Mouse (Mus musculus) thymus, postnatal 10 days (tissue): ENCODE measurements around the gene Syde2.
A peak's percentile ranks its signal among the peaks of the same experiment; 100 is the strongest.

Experiments
- DNase-seq, 2 experiments: peaks; one replicate each; pipeline ENCODE4 v3.0.0; 2021; ENCODE audit warnings: low spot score in 2 of 2

Syde2 gene

GRCm38 (mm10) chr3:146011544-146012218, 24.0 kb downstream of the Syde2 start:
- no peak for DNase-seq

- DNase-seq, result no peak
These were observed 25.8 kb downstream of the Syde2 start for GRCm38 (mm10) chr3:146013490-146013889.

GRCm38 (mm10) chr3:146014321-146014720, 26.7 kb downstream of the Syde2 start:
- no peak for DNase-seq

- no peak for DNase-seq
These were observed 29.3 kb downstream of the Syde2 start for GRCm38 (mm10) chr3:146016979-146017378.

- no peak for DNase-seq
These were observed 29.9 kb downstream of the Syde2 start for GRCm38 (mm10) chr3:146017521-146017920.

- no peak for DNase-seq
These were observed 34.6 kb downstream of the Syde2 start for GRCm38 (mm10) chr3:146022232-146022631.

GRCm38 (mm10) chr3:146024746-146025145, 37.1 kb downstream of the Syde2 start:
- DNase-seq, result no peak

GRCm38 (mm10) chr3:146025499-146025898, 37.8 kb downstream of the Syde2 start:
- no peak for DNase-seq

GRCm38 (mm10) chr3:146027116-146027515, 39.4 kb downstream of the Syde2 start:
- no peak for DNase-seq

- DNase-seq, result no peak
These were observed 40.7 kb downstream of the Syde2 start for GRCm38 (mm10) chr3:146028406-146028805.

GRCm38 (mm10) chr3:146029234-146029633, 41.6 kb downstream of the Syde2 start:
- no peak for DNase-seq

GRCm38 (mm10) chr3:146030255-146030836, 42.7 kb downstream of the Syde2 start:
- no peak for DNase-seq

- DNase-seq, result no peak
These were observed 45.3 kb downstream of the Syde2 start for GRCm38 (mm10) chr3:146032976-146033375.

- DNase-seq, result no peak
These were observed 50.2 kb downstream of the Syde2 start for GRCm38 (mm10) chr3:146037906-146038305.

GRCm38 (mm10) chr3:146039132-146039903, 51.6 kb downstream of the Syde2 start:
- DNase-seq, result peak; percentile 63 to 69

GRCm38 (mm10) chr3:146041382-146041781, 53.7 kb downstream of the Syde2 start:
- no peak for DNase-seq

GRCm38 (mm10) chr3:146044977-146045376, 57.3 kb downstream of the Syde2 start:
- peak in 1 of 2 experiments; percentile 22 for DNase-seq

- no peak for DNase-seq
These were observed 58.4 kb downstream of the Syde2 start for GRCm38 (mm10) chr3:146046076-146046475.

GRCm38 (mm10) chr3:146047704-146048207, 60.1 kb downstream of the Syde2 start:
- no peak for DNase-seq

- no peak for DNase-seq
These were observed 62.3 kb downstream of the Syde2 start for GRCm38 (mm10) chr3:146049951-146050350.

GRCm38 (mm10) chr3:146051277-146052007, 63.8 kb downstream of the Syde2 start:
- DNase-seq, result no peak
